Mouse (Mus musculus): Measurements from ENCODE around the gene Rps16.

The Rps16 gene

GRCm38 (mm10) chr7:28374647-28375046 is 24.2 kb downstream of the Rps16 start:
- peak; percentile 59 for DNase-seq (ENCODE audit: low read depth, low spot score)
- Histone ChIP-seq H3K27me3 (ENCODE audit: control insufficient read depth, insufficient read depth, low read length, poor library complexity, severe bottlenecking) (no peaks in the 10 kb centered on the region), H3K36me3 (ENCODE audit: control insufficient read depth, insufficient read depth, low read length, poor library complexity, severe bottlenecking) (peaks cover 19% of the 10 kb centered on the region)

GRCm38 (mm10) chr7:28375176-28375921 is 24.9 kb downstream of the Rps16 start:
- DNase-seq (ENCODE audit: low read depth, low spot score): peak; percentile 96
- peaks cover 19% of the 10 kb centered on the region for H3K36me3 ChIP-seq (ENCODE audit: control insufficient read depth, insufficient read depth, low read length, poor library complexity, severe bottlenecking)
- H3K27me3 ChIP-seq (ENCODE audit: control insufficient read depth, insufficient read depth, low read length, poor library complexity, severe bottlenecking): no peaks in the 10 kb centered on the region

- peaks cover 19% of the 10 kb centered on the region for H3K36me3 ChIP-seq (ENCODE audit: control insufficient read depth, insufficient read depth, low read length, poor library complexity, severe bottlenecking)
- DNase-seq (ENCODE audit: low read depth, low spot score): peak; percentile 93
- no peaks in the 10 kb centered on the region for H3K27me3 ChIP-seq (ENCODE audit: control insufficient read depth, insufficient read depth, low read length, poor library complexity, severe bottlenecking)
Observed at GRCm38 (mm10) chr7:28376011-28376771, 25.7 kb downstream of the Rps16 start.

GRCm38 (mm10) chr7:28377190-28378065 is 27.0 kb downstream of the Rps16 start:
- no peaks in the 10 kb centered on the region for H3K27me3 ChIP-seq (ENCODE audit: control insufficient read depth, insufficient read depth, low read length, poor library complexity, severe bottlenecking)
- H3K36me3 ChIP-seq (ENCODE audit: control insufficient read depth, insufficient read depth, low read length, poor library complexity, severe bottlenecking): peaks cover 19% of the 10 kb centered on the region
- peak; percentile 56 for DNase-seq (ENCODE audit: low read depth, low spot score)

GRCm38 (mm10) chr7:28378066-28378690 is 27.7 kb downstream of the Rps16 start:
- Histone ChIP-seq H3K36me3 (ENCODE audit: control insufficient read depth, insufficient read depth, low read length, poor library complexity, severe bottlenecking) (peaks cover 19% of the 10 kb centered on the region), H3K27me3 (ENCODE audit: control insufficient read depth, insufficient read depth, low read length, poor library complexity, severe bottlenecking) (no peaks in the 10 kb centered on the region)
- peak; percentile 80 for DNase-seq (ENCODE audit: low read depth, low spot score)

GRCm38 (mm10) chr7:28378769-28379651 is 28.6 kb downstream of the Rps16 start:
- H3K27me3 ChIP-seq (ENCODE audit: control insufficient read depth, insufficient read depth, low read length, poor library complexity, severe bottlenecking): no peaks in the 10 kb centered on the region
- peak; percentile 98 for DNase-seq (ENCODE audit: low read depth, low spot score)
- peaks cover 19% of the 10 kb centered on the region for H3K36me3 ChIP-seq (ENCODE audit: control insufficient read depth, insufficient read depth, low read length, poor library complexity, severe bottlenecking)

- Histone ChIP-seq H3K36me3 (ENCODE audit: control insufficient read depth, insufficient read depth, low read length, poor library complexity, severe bottlenecking) (peaks cover 19% of the 10 kb centered on the region), H3K27me3 (ENCODE audit: control insufficient read depth, insufficient read depth, low read length, poor library complexity, severe bottlenecking) (no peaks in the 10 kb centered on the region)
- DNase-seq (ENCODE audit: low read depth, low spot score): peak; percentile 71
Observed at GRCm38 (mm10) chr7:28380237-28381016, 30.0 kb downstream of the Rps16 start, which contains the start of gene Zfp36. TSS of gene Zfp36 (minus strand) at chr7:28380253.

GRCm38 (mm10) chr7:28381017-28381790 is 30.8 kb downstream of the Rps16 start:
- no peaks in the 10 kb centered on the region for H3K27me3 ChIP-seq (ENCODE audit: control insufficient read depth, insufficient read depth, low read length, poor library complexity, severe bottlenecking)
- peak; percentile 99 for DNase-seq (ENCODE audit: low read depth, low spot score)

GRCm38 (mm10) chr7:28381938-28382337 is 31.5 kb downstream of the Rps16 start:
- peak; percentile 98 for DNase-seq (ENCODE audit: low read depth, low spot score)
- Histone ChIP-seq H3K36me3 (ENCODE audit: control insufficient read depth, insufficient read depth, low read length, poor library complexity, severe bottlenecking) (peaks cover 17% of the 10 kb centered on the region), H3K27me3 (ENCODE audit: control insufficient read depth, insufficient read depth, low read length, poor library complexity, severe bottlenecking) (no peaks in the 10 kb centered on the region)

More at GRCm38 (mm10) chr7:28381017-28381790, 30.8 kb downstream of the Rps16 start:
- peaks cover 19% of the 10 kb centered on the region for H3K36me3 ChIP-seq (ENCODE audit: control insufficient read depth, insufficient read depth, low read length, poor library complexity, severe bottlenecking)

GRCm38 (mm10) chr7:28382347-28382951 is 32.0 kb downstream of the Rps16 start:
- DNase-seq (ENCODE audit: low read depth, low spot score): peak; percentile 90
- Histone ChIP-seq H3K27me3 (ENCODE audit: control insufficient read depth, insufficient read depth, low read length, poor library complexity, severe bottlenecking) (no peaks in the 10 kb centered on the region), H3K36me3 (ENCODE audit: control insufficient read depth, insufficient read depth, low read length, poor library complexity, severe bottlenecking) (peaks cover 12% of the 10 kb centered on the region)

- H3K36me3 ChIP-seq (ENCODE audit: control insufficient read depth, insufficient read depth, low read length, poor library complexity, severe bottlenecking): peaks cover 7% of the 10 kb centered on the region
- peak; percentile 97 for DNase-seq (ENCODE audit: low read depth, low spot score)
- H3K27me3 ChIP-seq (ENCODE audit: control insufficient read depth, insufficient read depth, low read length, poor library complexity, severe bottlenecking): no peaks in the 10 kb centered on the region
Observed at GRCm38 (mm10) chr7:28382981-28383396, 32.5 kb downstream of the Rps16 start.

- Histone ChIP-seq H3K27me3 (ENCODE audit: control insufficient read depth, insufficient read depth, low read length, poor library complexity, severe bottlenecking) (no peaks in the 10 kb centered on the region), H3K36me3 (ENCODE audit: control insufficient read depth, insufficient read depth, low read length, poor library complexity, severe bottlenecking) (peaks cover 2% of the 10 kb centered on the region; the same call in 1 of the 2 replicates)
- no peak for DNase-seq (ENCODE audit: low read depth, low spot score)
Observed at GRCm38 (mm10) chr7:28383606-28384005, 33.2 kb downstream of the Rps16 start.
